Comparison of ENCODE assay signal across 1 mouse cellular context in the genomic region with DNA sequence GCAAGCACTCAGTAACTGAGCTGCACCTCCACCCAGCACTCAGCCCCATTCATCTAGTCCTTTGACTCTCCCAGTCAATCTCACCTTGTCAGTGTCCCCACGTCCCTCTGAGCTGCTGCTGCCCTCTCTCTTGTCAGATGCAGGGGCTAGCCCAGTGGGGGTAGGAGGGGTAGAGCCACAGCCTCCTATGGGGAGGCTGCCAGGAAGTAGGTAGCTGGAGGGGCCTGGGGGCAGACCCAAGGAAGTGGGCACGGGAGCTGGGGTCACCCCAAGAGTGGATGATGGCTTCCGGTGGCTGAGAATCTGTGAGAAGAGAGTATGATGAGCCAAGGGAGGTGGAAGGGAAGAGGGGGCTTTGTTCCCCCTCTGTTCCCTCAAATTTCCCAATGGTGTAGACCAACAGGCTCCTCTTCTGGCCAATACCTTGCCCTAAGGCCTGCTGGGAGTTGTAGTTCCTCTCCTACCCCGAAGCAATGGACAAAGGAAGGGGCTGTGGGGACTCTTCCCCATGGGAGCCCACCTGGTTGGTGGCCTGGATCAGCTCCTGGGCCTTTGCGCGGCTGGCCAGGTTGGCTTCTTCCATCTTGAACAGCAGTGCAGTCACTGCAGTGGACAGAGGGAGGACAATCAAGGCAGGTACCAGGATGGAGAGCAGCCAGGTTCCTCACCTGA.
TF ChIP-seq lines count a peak whose summit lies in the region.

No protein-coding gene starts in this region.

TF ChIP-seq in MEL, 35 proteins besides CTCF, POLR2A, EP300 and RAD21:
- no peak for TF ChIP-seq RCOR1 (IDR thresholded peaks at IDR 0.05; ENCODE audit: low read depth, low read length)
- peak; percentile 71 for TF ChIP-seq HCFC1 (IDR thresholded peaks at IDR 0.05; ENCODE audit: low read depth, low read length)
TF ChIP-seq in MEL: peak in this region for 1.
